Mouse (Mus musculus) B cell, adult 62 days (primary cell): ENCODE data around the gene Gm21518. TPM values are rescaled to one million over a fixed set of nuclear protein-coding genes. Genes with fewer than 3 reads are reported as not detected.

ENCODE experiments used
- total RNA-seq: library from RNA; stranded (reverse); gene quantifications from 4 replicates; pipeline ENCODE4 v1.2.4, GENCODE M21; 2023

Gm21518 gene
- total RNA-seq, result not detected in 4 replicates

GRCm38 (mm10) chrY:62190566-62190965, at the start of gene Gm21518:
Gene Gm21518, plus strand, starts transcription at chrY:62190866.

